17 mouse cellular contexts compared by ENCODE assay signal in the genomic region with DNA sequence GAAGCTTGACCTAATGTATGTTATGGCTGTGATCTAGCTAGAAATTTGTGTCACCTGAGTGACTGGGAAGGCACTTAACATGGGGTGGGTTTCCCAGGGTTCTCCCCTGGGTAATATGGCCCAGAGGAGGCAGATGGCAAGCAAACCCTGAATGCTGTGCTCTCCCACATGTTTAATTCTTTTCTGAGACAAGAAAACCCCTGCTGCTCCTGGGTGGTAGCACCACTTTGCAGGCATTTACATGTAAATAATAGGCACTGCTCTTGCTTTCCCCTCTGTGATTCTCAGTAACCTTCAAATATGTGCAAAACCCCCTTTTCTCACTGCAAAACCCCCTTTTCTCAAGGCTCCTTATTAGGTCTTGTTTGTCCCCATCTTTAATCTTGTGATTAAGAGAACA.
"Had no signal": no experiment of that assay in that cellular context is flagged by ENCODE, and none has a peak within 500 bp of the region (broad histone marks: within the 10 kb centered on the region; RNA-seq: fewer than 3 reads in every experiment).

No protein-coding gene starts in this region.

- H3K9ac ChIP-seq: liver, embryonic 13.5 days; lung, embryonic 14.5 days; neural tube, embryonic 13.5 days; stomach, embryonic 15.5 days had no signal

- H3K4me3 ChIP-seq: layer of hippocampus, adult 2 months; liver, embryonic 13.5 days; myocyte; neural tube, embryonic 13.5 days; stomach, embryonic 15.5 days had no signal

- DNase-seq: kidney, adult 2 months; kidney, postnatal 25 days; layer of hippocampus, adult 9-11 months; liver, embryonic 13.5 days; lung, embryonic 14.5 days; midbrain, embryonic 14.5 days; retina, postnatal 1 day; right cerebral cortex, postnatal 25 days; spleen, adult 18-20 months; thymus, postnatal 36 days had no signal

- H3K36me3 ChIP-seq: liver, embryonic 13.5 days; neural tube, embryonic 13.5 days; stomach, embryonic 15.5 days had no signal

- H3K4me1 ChIP-seq: liver, embryonic 13.5 days; neural tube, embryonic 13.5 days; stomach, embryonic 15.5 days had no signal

- ATAC-seq: lung, postnatal 0 days had no signal

- H3K27ac ChIP-seq: kidney, postnatal 0 days; layer of hippocampus, adult 2 months; liver, embryonic 13.5 days; macrophage; neural tube, embryonic 13.5 days; stomach, embryonic 15.5 days had no signal

- H3K27me3 ChIP-seq: liver, embryonic 13.5 days; neural tube, embryonic 13.5 days; stomach, embryonic 15.5 days had no signal

- H3K9me3 ChIP-seq: liver, embryonic 13.5 days; neural tube, embryonic 13.5 days; stomach, embryonic 15.5 days had no signal

- H3K4me2 ChIP-seq: liver, embryonic 13.5 days; lung, embryonic 14.5 days; neural tube, embryonic 13.5 days; stomach, embryonic 15.5 days had no signal
